Mouse (Mus musculus) cerebellum, adult 2 months (tissue): ENCODE measurements around the gene Scml4. TPM values are rescaled to one million over a fixed set of nuclear protein-coding genes. Genes with fewer than 3 reads are reported as not detected.

ENCODE experiments used
- DNase-seq, 2 experiments: peaks; one replicate each; pipeline ENCODE4 v3.0.0; 2021
- H3K27ac ChIP-seq: fragments of 200-500 bp; 2 replicates; pipeline ENCODE4 v1.5.1; 2012; ENCODE audit warnings: low read length, control low read depth, inconsistent platforms; ENCODE audit not compliant: insufficient read depth
- H3K27me3 ChIP-seq: fragments of 200-500 bp; 2 replicates; pipeline ENCODE4 v1.6.1; 2012; ENCODE audit warnings: inconsistent platforms, mild to moderate bottlenecking, low read length, moderate library complexity; ENCODE audit not compliant: control insufficient read depth, insufficient read depth
- H3K4me1 ChIP-seq: fragments of 200-500 bp; 2 replicates; pipeline ENCODE4 v1.6.1; 2011; ENCODE audit warnings: low read length; ENCODE audit not compliant: control insufficient read depth, insufficient read depth
- H3K4me3 ChIP-seq: fragments of 200-500 bp; replicated peaks from 2 replicates; pipeline ENCODE3; 2011; ENCODE audit warnings: mild to moderate bottlenecking, low read depth, low read length, control low read depth; ENCODE audit not compliant: insufficient read depth
- CTCF ChIP-seq: fragments of 200-500 bp; IDR thresholded peaks from 2 replicates; pipeline ENCODE4 v1.5.1; 2011; ENCODE audit warnings: low read depth, mild to moderate bottlenecking, control low read depth, low read length, moderate library complexity, borderline replicate concordance; ENCODE audit not compliant: insufficient read depth
- POLR2A ChIP-seq: fragments of 200-500 bp; IDR thresholded peaks from 2 replicates; pipeline ENCODE4 v1.6.1; 2011; ENCODE audit warnings: low read length, control low read depth, borderline replicate concordance; ENCODE audit not compliant: insufficient read depth
- WGBS: fragments of 180-500 bp; shearing (Covaris S2); methylation state at CpG from one replicate; pipeline ENCODE4 v1.1.7; 2018; 5-methylcytosine and 5-hydroxymethylcytosine counted together
- polyA plus RNA-seq: library from polyadenylated mRNA; depleted of rRNA; stranded (reverse); fragments of >200 nt; gene quantifications from 2 replicates; pipeline ENCODE4 v1.2.3, GENCODE M21; 2012

The Scml4 gene
- polyA plus RNA-seq, 1 experiment: 0.82 TPM

DNA sequence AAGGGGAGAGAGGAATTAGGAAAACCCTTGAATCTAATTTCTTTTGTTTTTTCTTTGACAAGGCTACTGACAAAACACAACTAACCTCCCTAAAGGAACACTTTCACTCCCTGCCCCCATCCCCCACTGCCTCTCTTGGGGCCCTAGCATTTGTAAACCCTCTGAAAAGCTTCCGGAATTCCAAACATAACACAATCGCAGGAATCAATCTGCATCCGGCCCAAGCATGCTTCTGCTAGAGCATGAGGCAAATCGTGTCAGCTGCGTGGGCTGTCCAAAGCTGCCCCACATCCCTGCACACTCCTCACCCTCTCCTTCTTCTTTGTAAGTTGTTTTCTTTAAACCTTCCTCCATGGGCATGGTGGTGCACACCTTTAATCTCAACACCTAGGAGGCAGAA is 4.9 kb upstream of the Scml4 start:
- WGBS: 61% methylated on average over 5 of the region's 5 CpGs
- DNase-seq: no peak
- Histone ChIP-seq H3K27ac (no peak overlapping the region), H3K4me3 (no peak overlapping the region), H3K4me1 (no peaks in the 10 kb centered on the region), H3K27me3 (no peaks in the 10 kb centered on the region)
- TF ChIP-seq CTCF: no peak
- no peak for TF ChIP-seq POLR2A

DNA sequence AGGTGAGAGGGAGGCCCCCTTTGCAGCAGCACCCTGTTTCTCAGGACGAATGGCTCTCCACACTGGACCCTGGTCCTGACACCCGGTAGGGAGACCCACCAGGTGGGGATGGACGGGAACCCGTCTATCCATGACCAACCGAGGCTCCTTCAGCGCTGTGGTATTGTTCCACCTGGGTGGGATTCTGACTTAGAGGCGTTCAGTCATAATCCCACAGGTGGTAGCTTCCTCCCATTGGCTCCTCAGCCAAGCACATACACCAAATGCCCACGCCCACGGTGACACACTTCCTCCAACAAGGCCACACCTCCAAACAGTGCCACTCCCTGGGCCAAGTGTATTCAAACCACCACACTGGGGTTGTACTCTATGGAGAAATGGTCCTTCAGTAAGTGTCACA is 3.6 kb upstream of the Scml4 start:
- no peak overlapping the region for H3K4me3 ChIP-seq
- H3K4me1 ChIP-seq: no peaks in the 10 kb centered on the region
- H3K27ac ChIP-seq: no peak overlapping the region
- H3K27me3 ChIP-seq: peaks cover 2% of the 10 kb centered on the region; the same call in 1 of the 2 replicates
- WGBS: 97% methylated on average over 9 of the region's 9 CpGs
- no peak for TF ChIP-seq CTCF
- no peak for TF ChIP-seq POLR2A
- DNase-seq: no peak

DNA sequence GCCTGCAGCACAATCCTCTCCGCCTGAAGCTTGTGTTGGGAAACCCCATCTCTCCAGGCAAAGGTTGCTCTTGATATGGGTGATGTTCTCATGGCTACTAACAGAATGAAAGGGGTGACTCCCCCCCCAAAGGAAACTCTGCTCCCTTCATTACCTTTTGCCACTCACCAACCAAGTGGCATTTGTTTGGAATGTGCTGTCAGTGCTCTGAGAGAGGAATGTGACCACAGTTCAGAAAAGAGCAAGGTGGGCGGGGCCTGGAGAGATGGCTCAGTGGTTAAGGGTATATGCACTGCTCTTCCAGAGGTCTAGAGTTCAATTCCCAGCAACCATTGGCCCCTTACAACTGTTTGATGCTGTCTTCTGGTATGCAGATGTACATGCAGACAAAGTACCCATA is 3.1 kb upstream of the Scml4 start:
- Histone ChIP-seq H3K4me3 (no peak overlapping the region), H3K27me3 (peaks cover 2% of the 10 kb centered on the region; the same call in 1 of the 2 replicates), H3K4me1 (no peaks in the 10 kb centered on the region), H3K27ac (no peak overlapping the region)
- WGBS: 99% methylated on average over 2 of the region's 2 CpGs
- TF ChIP-seq POLR2A (no peak), CTCF (no peak)
- no peak for DNase-seq

DNA sequence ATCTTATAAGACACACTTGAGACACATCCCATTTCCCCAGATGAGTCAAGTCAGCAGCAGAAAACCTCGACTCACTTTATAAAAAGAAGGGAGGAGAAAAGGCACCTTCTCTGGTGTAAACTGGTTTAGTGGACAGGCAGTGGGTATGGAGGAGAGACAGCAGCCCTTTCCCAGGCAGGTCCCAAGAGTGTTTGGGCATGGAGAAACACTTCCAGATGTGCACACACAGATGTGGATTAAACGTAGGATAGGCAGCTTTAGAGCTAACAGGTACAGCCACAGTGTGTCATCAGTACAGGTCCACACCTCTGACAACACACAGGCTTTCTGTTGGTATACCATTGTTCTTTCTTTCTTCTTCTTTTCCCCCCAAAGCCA is 400 bp upstream of the Scml4 start:
- Histone ChIP-seq H3K4me3 (no peak overlapping the region), H3K27ac (no peak overlapping the region)

DNA sequence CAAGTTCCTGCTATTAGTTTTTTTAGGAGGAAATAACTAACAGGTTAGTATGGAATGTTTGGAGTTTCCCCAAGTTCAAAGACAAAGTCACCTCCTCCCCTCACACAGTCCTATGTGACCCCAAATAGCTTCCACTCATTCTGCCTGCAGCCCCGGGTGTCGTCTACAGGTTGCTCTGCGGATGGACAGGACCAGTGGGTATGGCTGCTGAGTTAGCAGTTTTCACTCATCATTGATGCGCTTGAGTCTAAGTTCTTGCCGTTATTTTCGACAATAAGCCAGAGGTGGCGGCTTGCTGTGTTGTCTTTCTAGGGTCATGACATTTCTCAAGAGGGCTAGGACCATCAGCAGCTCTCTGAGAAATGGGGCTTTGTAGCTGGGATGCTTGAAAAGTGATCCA is 1.3 kb downstream of the Scml4 start:
- Histone ChIP-seq H3K27me3 (peaks cover 2% of the 10 kb centered on the region; the same call in 1 of the 2 replicates), H3K27ac (no peak overlapping the region), H3K4me1 (no peaks in the 10 kb centered on the region), H3K4me3 (no peak overlapping the region)
- no peak for DNase-seq
- WGBS: 90% methylated on average over 7 of the region's 7 CpGs
- no peak for TF ChIP-seq CTCF
- TF ChIP-seq POLR2A: no peak

More for the DNA sequence above, 400 bp upstream of the Scml4 start:
- Histone ChIP-seq H3K4me1 (no peaks in the 10 kb centered on the region), H3K27me3 (peaks cover 2% of the 10 kb centered on the region; the same call in 1 of the 2 replicates)
- 71% methylated on average over 2 of the region's 2 CpGs for WGBS
- no peak for TF ChIP-seq POLR2A
- TF ChIP-seq CTCF: no peak
- DNase-seq: no peak

DNA sequence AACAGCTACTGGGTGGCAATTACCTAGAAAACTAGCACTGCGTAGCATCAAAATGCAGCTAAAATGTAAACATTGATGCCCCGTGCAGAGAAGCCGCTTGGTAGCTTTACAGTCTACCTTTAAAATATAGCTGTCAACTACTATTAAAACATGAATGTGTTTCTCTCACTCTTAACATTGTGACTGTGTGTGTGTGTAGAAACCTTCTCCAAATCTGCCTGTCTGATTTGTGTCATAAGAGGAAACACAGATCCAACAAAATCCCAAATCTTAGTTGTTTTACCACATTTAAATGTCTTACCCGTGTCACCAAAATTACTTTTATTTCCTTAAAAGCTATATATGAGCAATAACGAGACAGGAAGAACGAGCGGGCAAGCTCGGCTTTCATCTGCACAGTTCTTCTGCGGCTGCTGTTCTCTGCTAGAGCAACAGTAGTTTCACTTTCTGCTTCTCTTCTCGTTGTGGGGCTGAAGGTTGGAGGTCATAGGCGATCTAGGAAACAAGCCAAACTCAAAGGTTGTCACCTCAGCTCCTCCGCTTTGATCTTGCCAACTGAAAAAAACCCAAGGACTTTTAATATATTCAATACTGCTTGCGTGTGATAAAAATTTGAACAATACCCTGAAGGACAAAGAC is 2.1 kb downstream of the Scml4 start:
- H3K4me1 ChIP-seq: no peaks in the 10 kb centered on the region
- no peak for DNase-seq
- no peak overlapping the region for H3K4me3 ChIP-seq
- peaks cover 2% of the 10 kb centered on the region; the same call in 1 of the 2 replicates for H3K27me3 ChIP-seq
- 66% methylated on average over 13 of the region's 13 CpGs for WGBS
- H3K27ac ChIP-seq: no peak overlapping the region
- TF ChIP-seq POLR2A (no peak), CTCF (no peak)

DNA sequence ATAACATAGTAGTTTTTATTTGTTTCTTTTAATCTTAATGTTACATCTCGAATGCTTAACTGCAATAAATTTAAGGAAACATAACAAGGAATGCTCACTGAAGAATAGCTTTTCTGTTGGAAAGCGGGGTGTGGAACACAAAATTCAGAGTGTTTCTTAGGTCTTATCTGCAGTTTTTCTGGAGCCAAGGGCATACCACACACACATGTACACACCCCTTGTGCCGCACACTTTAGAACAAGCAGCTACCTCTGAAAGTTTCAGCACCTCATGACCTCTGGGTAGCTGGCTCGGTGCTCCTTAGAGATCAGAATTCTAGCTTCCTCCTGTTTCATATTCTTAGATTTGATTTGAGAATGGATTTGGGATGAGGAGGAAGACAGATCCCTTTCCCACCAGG is 2.6 kb downstream of the Scml4 start:
- Histone ChIP-seq H3K27ac (no peak overlapping the region), H3K4me1 (no peaks in the 10 kb centered on the region), H3K4me3 (no peak overlapping the region), H3K27me3 (peaks cover 2% of the 10 kb centered on the region; the same call in 1 of the 2 replicates)
- TF ChIP-seq CTCF (no peak), POLR2A (no peak)
- no peak for DNase-seq
- 66% methylated on average over 4 of the region's 4 CpGs for WGBS

DNA sequence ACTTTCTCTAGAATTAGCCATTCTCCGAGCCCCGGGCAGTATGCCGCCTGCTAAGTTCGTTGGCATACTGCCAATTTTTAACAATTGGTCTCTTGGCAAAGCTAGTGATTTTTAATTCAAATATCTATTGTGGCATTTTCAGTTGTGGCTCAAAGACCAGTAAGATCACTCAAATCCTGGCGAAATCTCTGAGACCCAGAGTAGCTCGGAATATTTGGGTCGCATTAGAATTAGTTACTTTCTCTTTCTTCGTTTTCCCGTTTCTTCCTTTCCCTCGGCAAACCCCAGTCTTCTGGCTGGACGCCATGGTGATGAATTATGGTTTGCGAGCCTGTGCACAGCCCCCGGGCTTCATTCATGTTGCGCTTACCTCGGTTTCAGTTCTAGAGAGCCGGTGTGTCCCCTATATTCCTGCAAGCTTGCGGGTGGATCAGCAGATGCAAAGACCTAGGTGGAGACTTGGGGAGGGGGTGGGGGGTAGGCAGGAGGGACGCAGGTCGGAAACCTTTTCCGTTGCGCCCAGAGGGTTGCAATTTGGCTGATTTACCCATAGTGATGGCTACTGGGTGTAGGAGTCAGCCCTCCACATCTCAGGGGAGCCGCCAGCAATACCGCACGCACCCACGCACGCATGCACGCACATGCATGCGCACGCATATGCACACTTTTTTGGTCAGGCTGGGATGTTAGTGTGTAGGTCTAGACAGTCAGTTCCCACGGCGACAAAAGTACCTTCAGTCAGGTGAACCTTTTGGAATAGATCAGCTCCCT is 3.6 kb downstream of the Scml4 start:
- WGBS: 6% methylated on average over 31 of the region's 31 CpGs
- TF ChIP-seq POLR2A: no peak
- TF ChIP-seq CTCF: no peak
- H3K4me1 ChIP-seq: no peaks in the 10 kb centered on the region
- peak overlapping the region; percentile 54 for H3K4me3 ChIP-seq
- DNase-seq: peak; percentile 29 to 47
- H3K27ac ChIP-seq: no peak overlapping the region
- H3K27me3 ChIP-seq: peaks cover 2% of the 10 kb centered on the region; the same call in 1 of the 2 replicates
